Mouse (Mus musculus) gastrocnemius, postnatal 36 days (tissue): ENCODE measurements around the gene Plbd2. TPM values are rescaled to one million over a fixed set of nuclear protein-coding genes. Genes with fewer than 3 reads are reported as not detected.

Experiments used
- DNase-seq, 2 experiments: peaks; one replicate each; pipeline ENCODE4 v3.0.0; 2022
- intact Hi-C: fragments of 180-260 bp; cut with DNase I; formaldehyde crosslinking; loops from one replicate; pipeline ENCODE4 v1.15.1; 2025
- long read RNA-seq, 2 experiments: library from polyadenylated mRNA; stranded (forward); transcript quantifications; one replicate each; pipeline ENCODE4 v2.0.0; 2021
- total RNA-seq, 2 experiments: library from RNA; stranded (reverse); gene quantifications; 2 replicates each; pipeline ENCODE4 v1.2.3; 2021

Plbd2 gene
- 10 to 100 TPM; 28.0 to 41.3 TPM for total RNA-seq
- long read RNA-seq, experiment 1, full-length matches to known transcripts, result 24 of 33 reads
- long read RNA-seq, experiment 1, partial matches to known transcripts, result 1 of 33 reads
- long read RNA-seq, experiment 1, other reads (novel, unspliced or antisense), result 8 of 33 reads
- long read RNA-seq, experiment 2, full-length matches to known transcripts, result 36 of 47 reads
- long read RNA-seq, experiment 2, partial matches to known transcripts, result 4 of 47 reads
- long read RNA-seq, experiment 2, other reads (novel, unspliced or antisense), result 7 of 47 reads

GRCm38 (mm10) chr5:120503144-120503795 lies at the start of gene Plbd2:
Gene Plbd2, minus strand, starts transcription at chr5:120503625.
- DNase-seq, result peak; percentile 75
- intact Hi-C loops, result no loop called here

GRCm38 (mm10) chr5:120550673-120551072 lies 47.2 kb upstream of the Plbd2 start:
- intact Hi-C loops, result no loop called here

GRCm38 (mm10) chr5:120550137-120550536 lies 46.7 kb upstream of the Plbd2 start:
- intact Hi-C loops, result no loop called here
- no peak for DNase-seq

More at GRCm38 (mm10) chr5:120550673-120551072, 47.2 kb upstream of the Plbd2 start:
- DNase-seq, result no peak

- intact Hi-C loops, result no loop called here
- DNase-seq, result no peak
Observed at GRCm38 (mm10) chr5:120548236-120548850, 44.9 kb upstream of the Plbd2 start.

- intact Hi-C loops, result no loop called here
- no peak for DNase-seq
Observed at GRCm38 (mm10) chr5:120536632-120537031, 33.2 kb upstream of the Plbd2 start.

GRCm38 (mm10) chr5:120536046-120536445 lies 32.6 kb upstream of the Plbd2 start:
- DNase-seq, result no peak
- intact Hi-C loops, result no loop called here

- no peak for DNase-seq
- intact Hi-C loops, result no loop called here
Observed at GRCm38 (mm10) chr5:120534686-120535075, 31.3 kb upstream of the Plbd2 start.

GRCm38 (mm10) chr5:120534071-120534685 lies 30.8 kb upstream of the Plbd2 start:
- no peak for DNase-seq
- intact Hi-C loops, result no loop called here

- intact Hi-C loops, result no loop called here
Observed at GRCm38 (mm10) chr5:120531631-120532030, 28.2 kb upstream of the Plbd2 start.

GRCm38 (mm10) chr5:120527296-120527964 lies 24.0 kb upstream of the Plbd2 start:
- intact Hi-C loops, result loop anchor here (5.0 kb wide), 1 partner anchor 65 kb away; no protein-coding TSS in a partner anchor
- no peak for DNase-seq

More at GRCm38 (mm10) chr5:120531631-120532030, 28.2 kb upstream of the Plbd2 start:
- DNase-seq, result no peak

- no peak for DNase-seq
- intact Hi-C loops, result loop anchor here (5.0 kb wide), 1 partner anchor 66 kb away; no protein-coding TSS in a partner anchor
Observed at GRCm38 (mm10) chr5:120526311-120526710, 22.9 kb upstream of the Plbd2 start.

- intact Hi-C loops, result loop anchor here (5.0 kb wide), 1 partner anchor 67 kb away; no protein-coding TSS in a partner anchor
- DNase-seq, result no peak
Observed at GRCm38 (mm10) chr5:120525737-120526136, 22.3 kb upstream of the Plbd2 start.

GRCm38 (mm10) chr5:120524736-120525135 lies 21.3 kb upstream of the Plbd2 start:
- intact Hi-C loops, result loop anchor here (5.0 kb wide), 2 partner anchors 68 to 83 kb away; no protein-coding TSS in a partner anchor
- no peak for DNase-seq

GRCm38 (mm10) chr5:120522649-120523048 lies 19.2 kb upstream of the Plbd2 start:
- intact Hi-C loops, result loop anchor here (5.0 kb wide), 1 partner anchor 85 kb away; no protein-coding TSS in a partner anchor
- no peak for DNase-seq

GRCm38 (mm10) chr5:120517552-120517951 lies 14.1 kb upstream of the Plbd2 start:
- intact Hi-C loops, result no loop called here
- peak; percentile 56 to 58 for DNase-seq

- DNase-seq, result peak in 1 of 2 experiments; percentile 36
- intact Hi-C loops, result no loop called here
Observed at GRCm38 (mm10) chr5:120516221-120516984, 13.0 kb upstream of the Plbd2 start.

GRCm38 (mm10) chr5:120515451-120515850 lies 12.0 kb upstream of the Plbd2 start:
- no peak for DNase-seq
- intact Hi-C loops, result no loop called here

- intact Hi-C loops, result no loop called here
- DNase-seq, result no peak
Observed at GRCm38 (mm10) chr5:120514754-120515153, 11.3 kb upstream of the Plbd2 start.

- DNase-seq, result no peak
- intact Hi-C loops, result no loop called here
Observed at GRCm38 (mm10) chr5:120514031-120514677, 10.7 kb upstream of the Plbd2 start.
